Mouse (Mus musculus): Measurements from ENCODE around the gene Fam90a1a. TPM values are rescaled to one million over a fixed set of nuclear protein-coding genes. Genes with fewer than 3 reads are reported as not detected.
"Not testable (repeated sequence)": the region's sequence is repeated elsewhere in the genome, so short reads cannot be mapped to it uniquely, and the experiment has no call there.

The Fam90a1a gene
- total RNA-seq (2021) = not detected

GRCm38 (mm10) chr8:21958414-21958813, at the start of gene Fam90a1a:
Fam90a1a (plus strand) TSS chr8:21958714.
- no peak for DNase-seq (ENCODE audit: extremely low spot score in 1 of 2, low spot score in 2 of 2)
- intact Hi-C loops (cut with DNase I) = loop anchor here (5.0 kb wide), 1 partner anchor 201 kb away; no protein-coding TSS in a partner anchor

- intact Hi-C loops (cut with DNase I) = no loop called here
- no peak for DNase-seq (ENCODE audit: extremely low spot score in 1 of 2, low spot score in 2 of 2)
Measured at GRCm38 (mm10) chr8:21911931-21912330, 46.6 kb upstream of the Fam90a1a start.

- DNase-seq (ENCODE audit: extremely low spot score in 1 of 2, low spot score in 2 of 2) = no peak
- intact Hi-C loops (cut with DNase I) = no loop called here
Measured at GRCm38 (mm10) chr8:21912554-21912953, 46.0 kb upstream of the Fam90a1a start.

- intact Hi-C loops (cut with DNase I) = no loop called here
- no peak for DNase-seq (ENCODE audit: extremely low spot score in 1 of 2, low spot score in 2 of 2)
Measured at GRCm38 (mm10) chr8:21915625-21916024, 42.9 kb upstream of the Fam90a1a start.

GRCm38 (mm10) chr8:21930754-21931153, 27.8 kb upstream of the Fam90a1a start:
- DNase-seq (ENCODE audit: extremely low spot score in 1 of 2, low spot score in 2 of 2); intact Hi-C loops (cut with DNase I): not testable (repeated sequence)

GRCm38 (mm10) chr8:21932610-21933009, 25.9 kb upstream of the Fam90a1a start, which contains the start of gene Defb15:
Defb15 (minus strand) TSS chr8:21932710.
- DNase-seq (ENCODE audit: extremely low spot score in 1 of 2, low spot score in 2 of 2) = no peak
- intact Hi-C loops (cut with DNase I) = no loop called here

- intact Hi-C loops (cut with DNase I); DNase-seq (ENCODE audit: extremely low spot score in 1 of 2, low spot score in 2 of 2): not testable (repeated sequence)
Measured at GRCm38 (mm10) chr8:21938052-21938451, 20.5 kb upstream of the Fam90a1a start, which contains the start of gene Defb35. Defb35 (plus strand) TSS chr8:21938352.

- DNase-seq (ENCODE audit: extremely low spot score in 1 of 2, low spot score in 2 of 2) = no peak
- intact Hi-C loops (cut with DNase I) = no loop called here
Measured at GRCm38 (mm10) chr8:21946462-21946861, 12.1 kb upstream of the Fam90a1a start, which contains the start of gene Defb13. Defb13 (plus strand) TSS chr8:21946762.

GRCm38 (mm10) chr8:21947311-21948017, 11.1 kb upstream of the Fam90a1a start:
- no peak for DNase-seq (ENCODE audit: extremely low spot score in 1 of 2, low spot score in 2 of 2)
- intact Hi-C loops (cut with DNase I) = no loop called here

- DNase-seq (ENCODE audit: extremely low spot score in 1 of 2, low spot score in 2 of 2) = peak; percentile 31 to 54
- intact Hi-C loops (cut with DNase I) = loop anchor here (5.0 kb wide), 1 partner anchor 198 kb away; no protein-coding TSS in a partner anchor
Measured at GRCm38 (mm10) chr8:21955321-21955720, 3.2 kb upstream of the Fam90a1a start.

GRCm38 (mm10) chr8:21956336-21956735, 2.2 kb upstream of the Fam90a1a start:
- DNase-seq (ENCODE audit: extremely low spot score in 1 of 2, low spot score in 2 of 2) = no peak
- intact Hi-C loops (cut with DNase I) = loop anchor here (5.0 kb wide), 1 partner anchor 199 kb away; no protein-coding TSS in a partner anchor

GRCm38 (mm10) chr8:21966646-21967045, 8.1 kb downstream of the Fam90a1a start:
- no peak for DNase-seq (ENCODE audit: extremely low spot score in 1 of 2, low spot score in 2 of 2)
- intact Hi-C loops (cut with DNase I) = no loop called here

- DNase-seq (ENCODE audit: extremely low spot score in 1 of 2, low spot score in 2 of 2) = no peak
- intact Hi-C loops (cut with DNase I) = no loop called here
Measured at GRCm38 (mm10) chr8:21969475-21969874, 11.0 kb downstream of the Fam90a1a start, which contains the start of gene Ccdc70. Ccdc70 (plus strand) TSS chr8:21969775.

- peak in 1 of 2 experiments; percentile 51 for DNase-seq (ENCODE audit: extremely low spot score in 1 of 2, low spot score in 2 of 2)
- intact Hi-C loops (cut with DNase I) = no loop called here
Measured at GRCm38 (mm10) chr8:21978193-21978592, 19.7 kb downstream of the Fam90a1a start.

GRCm38 (mm10) chr8:21981664-21982337, 23.3 kb downstream of the Fam90a1a start:
- peak in 1 of 2 experiments; percentile 8 for DNase-seq (ENCODE audit: extremely low spot score in 1 of 2, low spot score in 2 of 2)
- intact Hi-C loops (cut with DNase I) = no loop called here

- DNase-seq (ENCODE audit: extremely low spot score in 1 of 2, low spot score in 2 of 2) = peak; percentile 33 to 56
- intact Hi-C loops (cut with DNase I) = loop anchor here (5.0 kb wide), 2 partner anchors 55 to 175 kb away; partner anchors contain the start of gene Nek3
Measured at GRCm38 (mm10) chr8:21992184-21992583, 33.7 kb downstream of the Fam90a1a start.

GRCm38 (mm10) chr8:21995181-21995580, 36.7 kb downstream of the Fam90a1a start:
- intact Hi-C loops (cut with DNase I) = no loop called here

GRCm38 (mm10) chr8:22004750-22005522, 46.4 kb downstream of the Fam90a1a start:
- DNase-seq (ENCODE audit: extremely low spot score in 1 of 2, low spot score in 2 of 2) = no peak

More at GRCm38 (mm10) chr8:21995181-21995580, 36.7 kb downstream of the Fam90a1a start:
- no peak for DNase-seq (ENCODE audit: extremely low spot score in 1 of 2, low spot score in 2 of 2)

GRCm38 (mm10) chr8:22006423-22006822, 47.9 kb downstream of the Fam90a1a start:
- no peak for DNase-seq (ENCODE audit: extremely low spot score in 1 of 2, low spot score in 2 of 2)
- intact Hi-C loops (cut with DNase I) = no loop called here

More at GRCm38 (mm10) chr8:22004750-22005522, 46.4 kb downstream of the Fam90a1a start:
- intact Hi-C loops (cut with DNase I) = no loop called here

All from left cerebral cortex, postnatal 10 days (tissue).